Mouse (Mus musculus): ENCODE measurements around the gene Nalcn. TPM values are rescaled to one million over a fixed set of nuclear protein-coding genes. Genes with fewer than 3 reads are reported as not detected.
"Not testable (repeated sequence)": the region's sequence is repeated elsewhere in the genome, so short reads cannot be mapped to it uniquely, and the experiment has no call there.

Nalcn gene
- not detected in 2 replicates for total RNA-seq (2017)

- peak in 1 of 2 experiments; percentile 32; a peak in 1 of 4 replicates for ATAC-seq (replicated peaks in 1 of 2; ENCODE audit: insufficient read depth in 1 of 2, low FRiP score in 2 of 2, low TSS enrichment in 1 of 2, low read depth in 1 of 2, poor library complexity in 2 of 2, severe bottlenecking in 2 of 2)
Observed at GRCm38 (mm10) chr14:123626501-123627179, at the start of gene Nalcn. Nalcn (minus strand) TSS chr14:123627144.

GRCm38 (mm10) chr14:123671076-123671475 lies 44.1 kb upstream of the Nalcn start:
- ATAC-seq (replicated peaks in 1 of 2; ENCODE audit: insufficient read depth in 1 of 2, low FRiP score in 2 of 2, low TSS enrichment in 1 of 2, low read depth in 1 of 2, poor library complexity in 2 of 2, severe bottlenecking in 2 of 2): not testable (repeated sequence)

GRCm38 (mm10) chr14:123664451-123664850 lies 37.5 kb upstream of the Nalcn start:
- no peak for ATAC-seq (replicated peaks in 1 of 2; ENCODE audit: insufficient read depth in 1 of 2, low FRiP score in 2 of 2, low TSS enrichment in 1 of 2, low read depth in 1 of 2, poor library complexity in 2 of 2, severe bottlenecking in 2 of 2)

- no peak for ATAC-seq (replicated peaks in 1 of 2; ENCODE audit: insufficient read depth in 1 of 2, low FRiP score in 2 of 2, low TSS enrichment in 1 of 2, low read depth in 1 of 2, poor library complexity in 2 of 2, severe bottlenecking in 2 of 2)
Observed at GRCm38 (mm10) chr14:123663206-123663605, 36.3 kb upstream of the Nalcn start.

- no peak for ATAC-seq (replicated peaks in 1 of 2; ENCODE audit: insufficient read depth in 1 of 2, low FRiP score in 2 of 2, low TSS enrichment in 1 of 2, low read depth in 1 of 2, poor library complexity in 2 of 2, severe bottlenecking in 2 of 2)
Observed at GRCm38 (mm10) chr14:123662386-123662785, 35.4 kb upstream of the Nalcn start.

GRCm38 (mm10) chr14:123661091-123661491 lies 34.1 kb upstream of the Nalcn start:
- ATAC-seq (replicated peaks in 1 of 2; ENCODE audit: insufficient read depth in 1 of 2, low FRiP score in 2 of 2, low TSS enrichment in 1 of 2, low read depth in 1 of 2, poor library complexity in 2 of 2, severe bottlenecking in 2 of 2): peak in 1 of 2 experiments; percentile 27; a peak in 1 of 4 replicates

GRCm38 (mm10) chr14:123659921-123660385 lies 33.0 kb upstream of the Nalcn start, which contains the start of gene Itgbl1:
Itgbl1 (plus strand) TSS chr14:123659971.
- ATAC-seq (replicated peaks in 1 of 2; ENCODE audit: insufficient read depth in 1 of 2, low FRiP score in 2 of 2, low TSS enrichment in 1 of 2, low read depth in 1 of 2, poor library complexity in 2 of 2, severe bottlenecking in 2 of 2): no peak

- ATAC-seq (replicated peaks in 1 of 2; ENCODE audit: insufficient read depth in 1 of 2, low FRiP score in 2 of 2, low TSS enrichment in 1 of 2, low read depth in 1 of 2, poor library complexity in 2 of 2, severe bottlenecking in 2 of 2): no peak
Observed at GRCm38 (mm10) chr14:123627180-123627562, 227 bp upstream of the Nalcn start.

GRCm38 (mm10) chr14:123622969-123623368 lies 4.0 kb downstream of the Nalcn start:
- no peak for ATAC-seq (replicated peaks in 1 of 2; ENCODE audit: insufficient read depth in 1 of 2, low FRiP score in 2 of 2, low TSS enrichment in 1 of 2, low read depth in 1 of 2, poor library complexity in 2 of 2, severe bottlenecking in 2 of 2)

GRCm38 (mm10) chr14:123595265-123595664 lies 31.7 kb downstream of the Nalcn start:
- ATAC-seq (replicated peaks in 1 of 2; ENCODE audit: insufficient read depth in 1 of 2, low FRiP score in 2 of 2, low TSS enrichment in 1 of 2, low read depth in 1 of 2, poor library complexity in 2 of 2, severe bottlenecking in 2 of 2): no peak

GRCm38 (mm10) chr14:123587412-123587811 lies 39.5 kb downstream of the Nalcn start:
- no peak for ATAC-seq (replicated peaks in 1 of 2; ENCODE audit: insufficient read depth in 1 of 2, low FRiP score in 2 of 2, low TSS enrichment in 1 of 2, low read depth in 1 of 2, poor library complexity in 2 of 2, severe bottlenecking in 2 of 2)

- ATAC-seq (replicated peaks in 1 of 2; ENCODE audit: insufficient read depth in 1 of 2, low FRiP score in 2 of 2, low TSS enrichment in 1 of 2, low read depth in 1 of 2, poor library complexity in 2 of 2, severe bottlenecking in 2 of 2): no peak
Observed at GRCm38 (mm10) chr14:123582433-123582832, 44.5 kb downstream of the Nalcn start.

GRCm38 (mm10) chr14:123575356-123575755 lies 51.6 kb downstream of the Nalcn start:
- no peak for ATAC-seq (replicated peaks in 1 of 2; ENCODE audit: insufficient read depth in 1 of 2, low FRiP score in 2 of 2, low TSS enrichment in 1 of 2, low read depth in 1 of 2, poor library complexity in 2 of 2, severe bottlenecking in 2 of 2)

GRCm38 (mm10) chr14:123574936-123575335 lies 52.0 kb downstream of the Nalcn start:
- no peak for ATAC-seq (replicated peaks in 1 of 2; ENCODE audit: insufficient read depth in 1 of 2, low FRiP score in 2 of 2, low TSS enrichment in 1 of 2, low read depth in 1 of 2, poor library complexity in 2 of 2, severe bottlenecking in 2 of 2)

GRCm38 (mm10) chr14:123566599-123566998 lies 60.3 kb downstream of the Nalcn start:
- ATAC-seq (replicated peaks in 1 of 2; ENCODE audit: insufficient read depth in 1 of 2, low FRiP score in 2 of 2, low TSS enrichment in 1 of 2, low read depth in 1 of 2, poor library complexity in 2 of 2, severe bottlenecking in 2 of 2): no peak

GRCm38 (mm10) chr14:123555533-123555932 lies 71.4 kb downstream of the Nalcn start:
- no peak for ATAC-seq (replicated peaks in 1 of 2; ENCODE audit: insufficient read depth in 1 of 2, low FRiP score in 2 of 2, low TSS enrichment in 1 of 2, low read depth in 1 of 2, poor library complexity in 2 of 2, severe bottlenecking in 2 of 2)

GRCm38 (mm10) chr14:123554936-123555335 lies 72.0 kb downstream of the Nalcn start:
- no peak for ATAC-seq (replicated peaks in 1 of 2; ENCODE audit: insufficient read depth in 1 of 2, low FRiP score in 2 of 2, low TSS enrichment in 1 of 2, low read depth in 1 of 2, poor library complexity in 2 of 2, severe bottlenecking in 2 of 2)

GRCm38 (mm10) chr14:123542362-123542761 lies 84.6 kb downstream of the Nalcn start:
- ATAC-seq (replicated peaks in 1 of 2; ENCODE audit: insufficient read depth in 1 of 2, low FRiP score in 2 of 2, low TSS enrichment in 1 of 2, low read depth in 1 of 2, poor library complexity in 2 of 2, severe bottlenecking in 2 of 2): no peak

GRCm38 (mm10) chr14:123535636-123536035 lies 91.3 kb downstream of the Nalcn start:
- no peak for ATAC-seq (replicated peaks in 1 of 2; ENCODE audit: insufficient read depth in 1 of 2, low FRiP score in 2 of 2, low TSS enrichment in 1 of 2, low read depth in 1 of 2, poor library complexity in 2 of 2, severe bottlenecking in 2 of 2)
